Mouse (Mus musculus): Measurements from ENCODE around the gene Nelfb. TPM values are rescaled to one million over a fixed set of nuclear protein-coding genes. Genes with fewer than 3 reads are reported as not detected.

Gene Nelfb
- total RNA-seq, 2 experiments from 2014 or later: 38.7 to 39.9 TPM

GRCm38 (mm10) chr2:25233421-25233820, 22.1 kb upstream of the Nelfb start:
- intact Hi-C loops (cut with DNase I): no loop called here
- no peak for DNase-seq

- DNase-seq: no peak
- intact Hi-C loops (cut with DNase I): no loop called here
These were observed 19.7 kb upstream of the Nelfb start for GRCm38 (mm10) chr2:25231038-25231437.

- intact Hi-C loops (cut with DNase I): no loop called here
- no peak for DNase-seq
These were observed 19.3 kb upstream of the Nelfb start for GRCm38 (mm10) chr2:25230581-25230980.

GRCm38 (mm10) chr2:25229582-25229981, 18.3 kb upstream of the Nelfb start:
- intact Hi-C loops (cut with DNase I): loop anchor here (2.0 to 5.0 kb wide), 3 partner anchors 25 to 103 kb away; partner anchors contain the start of gene Tmem203
- no peak for DNase-seq

GRCm38 (mm10) chr2:25228995-25229530, 17.8 kb upstream of the Nelfb start:
- no peak for DNase-seq
- intact Hi-C loops (cut with DNase I): loop anchor here (1.0 to 5.0 kb wide), 5 partner anchors 26 to 102 kb away; partner anchors contain the start of gene Tmem203

GRCm38 (mm10) chr2:25228431-25228889, 17.2 kb upstream of the Nelfb start:
- peak; percentile 85 to 88 for DNase-seq
- intact Hi-C loops (cut with DNase I): loop anchor here (1.0 to 5.0 kb wide), 5 partner anchors 26 to 102 kb away; partner anchors contain the start of gene Tmem203

- intact Hi-C loops (cut with DNase I): loop anchor here (5.0 kb wide), 1 partner anchor 65 kb away; no protein-coding TSS in a partner anchor
- DNase-seq: no peak
These were observed 16.1 kb upstream of the Nelfb start for GRCm38 (mm10) chr2:25227406-25227805.

GRCm38 (mm10) chr2:25226864-25227263, 15.6 kb upstream of the Nelfb start:
- DNase-seq: no peak

GRCm38 (mm10) chr2:25225811-25226379, 14.6 kb upstream of the Nelfb start:
- no peak for DNase-seq
- intact Hi-C loops (cut with DNase I): loop anchor here (5.0 kb wide), 1 partner anchor 66 kb away; no protein-coding TSS in a partner anchor

More at GRCm38 (mm10) chr2:25226864-25227263, 15.6 kb upstream of the Nelfb start:
- intact Hi-C loops (cut with DNase I): loop anchor here (5.0 kb wide), 1 partner anchor 65 kb away; no protein-coding TSS in a partner anchor

GRCm38 (mm10) chr2:25224766-25225752, 13.8 kb upstream of the Nelfb start:
- DNase-seq: peak; percentile 92 to 95
- intact Hi-C loops (cut with DNase I): loop anchor here (5.0 kb wide), 1 partner anchor 67 kb away; no protein-coding TSS in a partner anchor

GRCm38 (mm10) chr2:25224492-25224765, 13.1 kb upstream of the Nelfb start, which contains the start of gene Tubb4b:
Gene Tubb4b (minus strand): TSS chr2:25224702.
- intact Hi-C loops (cut with DNase I): no loop called here
- DNase-seq: no peak

GRCm38 (mm10) chr2:25223681-25224491, 12.6 kb upstream of the Nelfb start:
- peak; percentile 79 to 83 for DNase-seq
- intact Hi-C loops (cut with DNase I): loop anchor here (1.0 kb wide), 1 partner anchor 12 kb away; no protein-coding TSS in a partner anchor

- no peak for DNase-seq
- intact Hi-C loops (cut with DNase I): no loop called here
These were observed 10.1 kb upstream of the Nelfb start for GRCm38 (mm10) chr2:25221331-25221772.

- intact Hi-C loops (cut with DNase I): no loop called here
- no peak for DNase-seq
These were observed 7.2 kb upstream of the Nelfb start, which contains the start of gene Fam166a for GRCm38 (mm10) chr2:25218445-25218844. Gene Fam166a (plus strand): TSS chr2:25218745.

- no peak for DNase-seq
- intact Hi-C loops (cut with DNase I): no loop called here
These were observed 6.4 kb upstream of the Nelfb start for GRCm38 (mm10) chr2:25217666-25218065.

- intact Hi-C loops (cut with DNase I): no loop called here
- DNase-seq: no peak
These were observed 3.2 kb upstream of the Nelfb start, which contains the start of gene Stpg3 for GRCm38 (mm10) chr2:25214444-25214843. Gene Stpg3 (minus strand): TSS chr2:25214637.

GRCm38 (mm10) chr2:25213266-25213865, 2.1 kb upstream of the Nelfb start:
- no peak for DNase-seq
- intact Hi-C loops (cut with DNase I): no loop called here

- intact Hi-C loops (cut with DNase I): no loop called here
These were observed 603 bp downstream of the Nelfb start for GRCm38 (mm10) chr2:25210686-25211085.

GRCm38 (mm10) chr2:25207593-25207992, 3.7 kb downstream of the Nelfb start:
- DNase-seq: no peak
- intact Hi-C loops (cut with DNase I): no loop called here

More at GRCm38 (mm10) chr2:25210686-25211085, 603 bp downstream of the Nelfb start:
- DNase-seq: no peak

Data from heart, postnatal 36 days (tissue).